Mouse (Mus musculus) liver, embryonic 18 days (tissue): ENCODE data around the gene Krtap15. TPM values are rescaled to one million over a fixed set of nuclear protein-coding genes. Genes with fewer than 3 reads are reported as not detected.

Source experiments
- polyA plus RNA-seq: library from polyadenylated mRNA; depleted of rRNA; stranded (reverse); fragments of >200 nt; gene quantifications from 2 replicates; pipeline ENCODE4 v1.2.3, GENCODE M21; 2012; rRNA removed

Krtap15 gene
- not detected in 2 replicates for polyA plus RNA-seq

DNA sequence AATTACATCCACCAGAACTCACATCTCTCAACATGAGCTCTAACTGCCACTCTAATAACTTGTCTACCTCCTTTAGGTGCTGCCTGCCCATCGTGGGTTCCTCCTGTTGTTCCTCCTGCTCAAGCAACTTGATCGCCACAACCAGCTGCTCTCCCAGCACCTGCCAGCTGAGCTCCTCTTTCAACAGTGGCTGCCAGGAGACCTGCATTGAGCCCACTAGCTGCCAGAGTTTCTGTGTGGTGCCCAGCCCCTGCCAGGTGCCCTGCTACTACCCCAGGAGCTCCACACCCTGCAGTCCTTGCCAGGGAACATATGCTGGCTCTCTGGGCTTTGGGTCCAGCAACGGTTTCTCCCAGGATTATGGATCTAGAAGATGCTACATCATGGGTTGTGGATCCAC is at the start of gene Krtap15:
TSS of gene Krtap15 (plus strand) at position 150 of the 400 bp plus-strand sequence.

DNA sequence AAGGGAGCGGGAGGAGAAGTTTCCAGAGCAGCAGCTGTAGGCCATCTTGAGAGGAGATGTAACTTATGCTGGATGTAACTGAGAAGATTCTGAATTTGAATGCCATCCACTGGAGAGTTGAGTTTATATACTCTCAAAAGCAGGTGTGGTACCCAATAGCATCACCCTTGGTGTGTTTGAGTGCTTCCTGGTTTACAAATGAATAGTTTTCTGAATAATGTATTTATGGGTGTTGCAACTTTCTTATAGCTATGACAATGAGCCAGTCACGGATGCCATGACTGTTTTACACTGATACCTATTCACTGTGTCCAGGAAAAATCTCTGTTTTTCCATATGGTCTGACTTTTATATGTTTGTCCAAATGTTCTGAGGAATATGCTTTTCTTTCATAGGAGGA is 45.9 kb upstream of the Krtap15 start, which contains the start of gene 2310057N15Rik:
TSS of gene 2310057N15Rik (minus strand) at position 101 of the 400 bp plus-strand sequence.

DNA sequence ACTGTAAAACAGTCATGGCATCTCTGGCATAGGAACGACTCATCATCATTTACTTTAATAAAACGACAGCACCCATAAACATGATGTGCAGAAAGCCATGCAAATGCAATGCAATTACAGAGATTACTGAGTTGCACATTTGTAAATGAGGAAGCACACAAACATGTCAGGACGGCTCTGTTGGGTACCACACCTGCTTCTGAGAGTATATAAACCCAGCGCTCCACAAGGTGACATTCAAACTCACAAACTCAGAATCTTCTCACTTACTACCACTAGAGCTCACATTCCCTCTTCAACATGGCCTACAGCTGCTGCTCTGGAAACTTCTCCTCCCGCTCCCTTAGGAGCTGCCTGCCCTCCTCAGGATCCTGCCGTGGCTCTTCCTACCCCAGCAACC is 42.4 kb upstream of the Krtap15 start, which contains the start of gene Gm5965:
TSS of gene Gm5965 (plus strand) at position 301 of the 400 bp plus-strand sequence.

DNA sequence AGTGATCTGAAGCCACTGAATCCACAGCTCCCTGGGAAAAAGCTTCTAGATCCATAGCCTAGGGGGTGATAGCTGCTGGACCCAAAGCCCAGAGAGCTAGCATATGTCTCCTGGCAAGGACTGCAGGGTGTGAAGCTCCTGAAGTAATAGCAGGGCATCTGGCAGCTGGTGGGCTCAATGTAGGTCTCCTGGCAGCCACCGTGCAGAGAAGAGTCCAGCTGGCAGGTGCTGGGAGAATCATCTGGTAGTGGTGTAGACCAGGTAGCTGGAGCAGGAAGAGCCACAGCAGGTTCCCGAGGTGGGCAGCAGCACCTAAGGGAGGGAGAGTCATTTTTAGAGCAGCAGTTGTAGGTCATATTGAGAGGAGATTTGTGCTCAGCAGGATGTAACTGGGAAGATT is 8.2 kb upstream of the Krtap15 start, which contains the start of gene Gm20741:
TSS of gene Gm20741 (minus strand) at position 394 of the 400 bp plus-strand sequence.

DNA sequence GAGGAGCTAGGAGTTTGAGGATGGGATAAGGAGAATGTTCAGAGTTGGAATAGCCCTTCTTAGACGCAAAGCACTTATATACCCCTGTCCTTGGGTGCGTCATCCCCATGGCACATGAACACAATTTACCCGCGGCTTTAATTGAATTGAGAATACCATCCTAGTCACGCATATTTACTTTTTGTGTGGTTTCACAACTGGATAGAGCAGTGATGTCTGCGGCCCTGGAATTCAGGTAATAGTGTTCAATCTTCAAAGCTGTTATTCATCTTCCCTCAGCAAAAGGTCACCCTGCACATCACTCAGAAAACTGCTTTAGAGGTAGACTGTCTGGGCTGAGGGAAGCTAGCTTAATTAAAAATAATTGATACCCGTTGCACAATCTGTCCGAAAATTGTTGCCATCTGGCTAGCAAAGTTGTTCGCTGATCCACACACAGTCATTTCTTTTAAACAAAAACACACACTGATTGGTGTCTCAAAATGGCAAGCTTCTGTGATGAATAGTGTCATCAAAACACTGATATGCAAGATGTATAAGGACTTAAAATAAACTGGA is 6.2 kb downstream of the Krtap15 start, which contains the start of gene Krtap14:
TSS of gene Krtap14 (minus strand) at position 51 of the 558 bp plus-strand sequence.

DNA sequence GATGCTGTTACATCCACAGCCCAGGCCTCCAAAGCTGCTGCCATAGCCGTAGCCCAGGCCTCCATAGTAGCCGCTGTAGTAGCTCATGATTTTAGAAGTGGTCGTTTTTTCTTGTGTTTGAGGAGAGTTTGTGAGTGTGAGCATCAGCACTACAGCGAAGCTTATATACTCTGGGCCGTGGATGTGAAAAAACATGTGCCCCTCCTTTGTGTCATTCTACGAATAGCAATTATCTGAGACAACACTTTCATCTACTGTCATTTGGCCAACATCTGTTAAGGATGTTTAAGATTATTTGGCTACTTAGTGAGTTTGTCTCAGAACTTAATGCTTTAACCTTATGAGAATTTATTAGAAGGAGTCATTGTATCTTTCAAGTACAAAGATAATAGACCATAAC is 49.3 kb downstream of the Krtap15 start, which contains the start of gene Krtap19-1:
TSS of gene Krtap19-1 (minus strand) at position 101 of the 400 bp plus-strand sequence.

DNA sequence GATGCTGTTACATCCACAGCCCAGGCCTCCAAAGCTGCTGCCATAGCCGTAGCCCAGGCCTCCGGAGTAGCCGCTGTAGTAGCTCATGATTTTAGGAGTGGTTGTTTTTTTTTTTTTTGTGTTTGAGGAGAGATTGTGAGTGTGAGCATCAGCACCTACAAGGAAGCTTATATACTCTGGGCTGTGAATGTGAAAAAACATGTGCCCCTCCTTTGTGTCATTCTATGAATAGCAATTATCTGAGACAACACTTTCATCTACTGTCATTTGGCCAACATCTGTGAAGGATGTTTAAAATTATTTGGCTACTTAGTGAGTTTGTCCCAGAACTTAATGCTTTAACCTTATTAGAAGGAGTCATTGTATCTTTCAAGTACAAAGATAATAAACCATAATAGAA is 54.2 kb downstream of the Krtap15 start, which contains the start of gene Krtap19-2:
TSS of gene Krtap19-2 (minus strand) at position 101 of the 400 bp plus-strand sequence.

DNA sequence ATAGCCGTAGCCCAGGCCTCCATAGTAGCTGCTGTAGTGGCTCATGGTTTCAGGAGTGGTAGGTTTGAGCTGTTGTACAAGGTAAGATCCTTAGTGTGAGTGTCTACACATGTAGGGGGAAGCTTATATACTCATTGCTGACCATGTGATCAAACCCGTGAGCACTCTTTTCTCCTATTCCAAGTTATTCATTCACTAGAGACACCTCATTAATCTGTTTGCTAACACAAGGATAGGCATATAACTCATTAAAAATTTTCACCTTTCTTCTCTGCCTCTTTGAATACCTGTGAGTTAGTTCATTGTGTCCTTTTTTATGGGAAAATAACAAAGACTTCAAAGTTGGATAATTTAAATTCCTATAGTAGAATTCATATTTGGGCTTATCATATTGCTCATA is 57.9 kb downstream of the Krtap15 start, which contains the start of gene Krtap19-3:
TSS of gene Krtap19-3 (minus strand) at position 101 of the 400 bp plus-strand sequence.

Other genes with a start within 250 kb of the Krtap15 start
- not detected in 2 replicates for gene Krtap24-1, start 207.9 kb upstream of the Krtap15 start, polyA plus RNA-seq
- not detected in 2 replicates for gene 2310079G19Rik, start 192.5 kb upstream of the Krtap15 start, polyA plus RNA-seq
- not detected in 2 replicates for gene Krtap26-1, start 172.4 kb upstream of the Krtap15 start, polyA plus RNA-seq
- not detected in 2 replicates for gene Krtap27-1, start 148.5 kb upstream of the Krtap15 start, polyA plus RNA-seq
- gene 2310061N02Rik, start 112.3 kb upstream of the Krtap15 start, polyA plus RNA-seq: not detected in 2 replicates
- gene Krtap13-1, start 91.4 kb upstream of the Krtap15 start, polyA plus RNA-seq: not detected in 2 replicates
- not detected in 2 replicates for gene Krtap13, start 68.6 kb upstream of the Krtap15 start, polyA plus RNA-seq
- not detected in 2 replicates for gene 2310034C09Rik, start 61.4 kb upstream of the Krtap15 start, polyA plus RNA-seq
- not detected in 2 replicates for gene 2310057N15Rik, start 46.0 kb upstream of the Krtap15 start, polyA plus RNA-seq
- gene Gm5965, start 42.3 kb upstream of the Krtap15 start, polyA plus RNA-seq: not detected in 2 replicates
- gene Gm20741, start 8.0 kb upstream of the Krtap15 start, polyA plus RNA-seq: not detected in 2 replicates
- gene Krtap14, start 5.9 kb downstream of the Krtap15 start, polyA plus RNA-seq: not detected in 2 replicates
- not detected in 2 replicates for gene Krtap19-1, start 49.2 kb downstream of the Krtap15 start, polyA plus RNA-seq
- gene Krtap19-2, start 54.1 kb downstream of the Krtap15 start, polyA plus RNA-seq: not detected in 2 replicates
- not detected in 2 replicates for gene Krtap19-3, start 57.8 kb downstream of the Krtap15 start, polyA plus RNA-seq
- gene Krtap19-4, start 64.9 kb downstream of the Krtap15 start, polyA plus RNA-seq: not detected in 2 replicates
- not detected in 2 replicates for gene Krtap19-5, start 76.2 kb downstream of the Krtap15 start, polyA plus RNA-seq
- not detected in 2 replicates for gene Krtap19-9b, start 112.0 kb downstream of the Krtap15 start, polyA plus RNA-seq
- gene Krtap16-3, start 142.7 kb downstream of the Krtap15 start, polyA plus RNA-seq: not detected in 2 replicates
- not detected in 2 replicates for gene Krtap22-2, start 190.5 kb downstream of the Krtap15 start, polyA plus RNA-seq
- not detected in 2 replicates for gene Gm10229, start 195.1 kb downstream of the Krtap15 start, polyA plus RNA-seq
- not detected in 2 replicates for gene Krtap6-1, start 211.5 kb downstream of the Krtap15 start, polyA plus RNA-seq
- gene Gm10228, start 221.3 kb downstream of the Krtap15 start, polyA plus RNA-seq: not detected in 2 replicates
- not detected in 2 replicates for gene Krtap6-5, start 227.7 kb downstream of the Krtap15 start, polyA plus RNA-seq
- gene 1110025L11Rik, start 243.8 kb downstream of the Krtap15 start, polyA plus RNA-seq: not detected in 2 replicates